Mouse (Mus musculus) retina, postnatal 1 day (tissue): ENCODE measurements around the gene Foxf1.

Experiments used
- DNase-seq: peaks from one replicate; pipeline ENCODE4 v3.0.0-alpha.2; 2012

Foxf1 gene

DNA sequence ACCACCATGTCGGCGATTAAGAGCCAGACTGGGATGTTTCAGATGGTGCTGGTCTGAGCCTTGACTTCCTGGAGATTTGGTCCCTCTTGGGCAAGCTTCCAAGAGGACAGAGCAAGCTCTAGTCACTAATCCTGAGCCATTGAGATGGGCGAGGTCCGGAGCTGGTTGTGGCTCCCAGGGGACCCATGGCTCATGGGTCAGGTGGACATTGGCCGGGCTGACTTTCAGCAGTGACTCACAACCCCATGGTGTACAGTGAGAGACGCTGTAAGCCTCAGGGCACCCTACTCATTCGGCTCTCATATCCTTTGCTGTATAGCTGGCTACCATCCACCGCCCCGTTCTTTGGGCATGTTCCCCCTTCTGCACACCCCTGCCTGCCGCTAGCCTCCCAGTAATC, 49.9 kb downstream of the Foxf1 start:
- DNase-seq, result no peak

DNA sequence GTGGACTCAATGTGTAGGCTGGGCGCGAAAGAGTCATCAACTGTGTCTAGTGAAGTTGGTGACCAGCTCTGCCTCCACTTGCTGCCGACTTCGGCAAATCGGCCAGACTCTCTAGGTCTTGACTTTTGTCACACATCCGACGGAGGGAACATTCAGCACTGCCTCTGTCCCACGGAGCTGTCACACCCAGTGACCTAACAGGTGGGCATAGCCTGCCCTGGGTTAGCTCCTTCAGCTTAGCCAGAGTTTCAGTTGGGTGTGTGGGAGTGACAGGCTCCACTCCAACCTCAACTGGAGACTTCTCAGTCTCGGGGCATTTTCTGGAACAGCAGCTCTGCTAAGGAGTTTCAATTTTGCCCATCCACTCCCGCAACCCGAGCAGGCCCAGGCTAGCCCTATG, 50.3 kb downstream of the Foxf1 start:
- no peak for DNase-seq

GRCm38 (mm10) chr8:121136856-121137255, 52.7 kb downstream of the Foxf1 start:
- no peak for DNase-seq
